Mouse (Mus musculus) kidney, adult 9 months (tissue): ENCODE results near the gene Ano6.

Experiments used
- DNase-seq: peaks from one replicate; pipeline ENCODE4 v3.0.0; 2022

The Ano6 gene

DNA sequence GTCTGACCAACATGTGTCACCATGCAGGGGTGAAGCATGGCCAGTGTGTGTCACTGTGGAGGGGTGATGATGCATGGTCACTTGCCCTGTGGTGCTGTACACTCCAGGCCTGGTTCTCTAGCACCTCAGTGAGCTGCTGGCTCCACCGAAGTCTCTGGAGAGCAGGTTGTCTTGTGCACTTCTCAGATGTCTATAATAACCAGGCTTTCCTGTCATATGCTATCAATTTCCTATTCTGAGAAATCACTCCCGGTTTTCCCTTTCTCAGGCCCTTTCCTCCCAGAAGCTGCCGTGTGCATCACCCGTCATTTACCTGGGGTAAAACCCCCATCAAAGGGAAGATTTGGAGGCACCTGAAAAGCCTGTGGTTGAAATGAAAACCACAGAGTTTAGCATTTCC lies 101.5 kb downstream of the Ano6 start:
- DNase-seq: no peak

DNA sequence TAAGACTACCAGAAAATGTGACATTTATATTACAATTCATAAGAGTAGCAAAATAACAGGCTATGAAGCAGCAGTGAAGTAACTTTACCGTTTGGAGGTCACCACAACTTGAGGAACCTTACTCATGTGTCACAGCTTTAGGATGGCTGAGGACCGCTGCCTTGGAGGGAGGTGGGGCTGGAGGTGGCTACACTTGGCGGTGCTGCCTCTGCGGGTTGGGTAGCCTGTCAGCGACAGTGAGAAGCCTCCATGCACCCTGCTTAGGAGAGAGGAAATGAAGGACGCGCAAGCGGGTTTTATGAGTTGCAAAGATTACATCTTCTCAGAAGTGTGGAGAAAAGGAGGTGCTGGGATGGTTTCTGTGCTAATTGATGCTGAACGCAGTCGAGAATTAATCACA lies 102.3 kb downstream of the Ano6 start:
- DNase-seq: no peak

DNA sequence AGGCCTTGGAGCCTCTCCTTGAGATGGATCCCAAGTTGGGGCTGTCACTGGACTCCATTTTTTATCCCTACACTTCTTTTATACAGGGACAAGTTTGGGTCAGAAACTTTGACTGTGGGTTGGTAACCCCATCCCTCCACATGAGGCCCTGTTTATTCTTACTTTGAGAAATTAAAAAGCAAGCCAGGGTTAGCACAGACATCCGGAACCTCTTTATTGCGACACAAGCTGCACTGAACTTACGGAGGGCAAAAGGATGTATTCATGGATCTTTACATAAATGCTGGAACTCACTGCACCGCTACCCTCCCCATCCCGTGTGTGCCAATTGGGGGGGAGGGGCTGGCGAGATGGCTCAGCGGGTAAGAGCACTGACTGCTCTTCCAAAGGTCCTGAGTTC lies 105.1 kb downstream of the Ano6 start:
- DNase-seq: no peak

DNA sequence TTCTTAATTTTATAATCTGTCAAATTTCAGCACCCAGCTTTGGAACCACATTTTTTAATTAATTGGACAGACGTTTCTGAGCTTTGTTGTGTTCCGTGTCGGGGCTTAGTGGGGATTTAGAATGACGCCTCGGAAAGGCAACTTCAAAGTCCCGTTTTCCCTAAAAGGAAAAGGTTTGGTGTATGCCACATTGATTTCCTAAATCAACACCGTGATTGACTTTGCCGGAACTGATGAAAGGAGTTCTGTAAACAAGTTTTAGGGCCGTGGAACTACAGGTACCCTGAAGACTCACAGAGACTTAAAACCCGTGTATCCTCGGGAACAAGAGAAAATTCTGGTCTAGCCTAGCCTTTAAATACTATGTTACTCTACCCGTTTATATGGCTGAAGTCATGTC lies 107.0 kb downstream of the Ano6 start:
- DNase-seq: no peak

DNA sequence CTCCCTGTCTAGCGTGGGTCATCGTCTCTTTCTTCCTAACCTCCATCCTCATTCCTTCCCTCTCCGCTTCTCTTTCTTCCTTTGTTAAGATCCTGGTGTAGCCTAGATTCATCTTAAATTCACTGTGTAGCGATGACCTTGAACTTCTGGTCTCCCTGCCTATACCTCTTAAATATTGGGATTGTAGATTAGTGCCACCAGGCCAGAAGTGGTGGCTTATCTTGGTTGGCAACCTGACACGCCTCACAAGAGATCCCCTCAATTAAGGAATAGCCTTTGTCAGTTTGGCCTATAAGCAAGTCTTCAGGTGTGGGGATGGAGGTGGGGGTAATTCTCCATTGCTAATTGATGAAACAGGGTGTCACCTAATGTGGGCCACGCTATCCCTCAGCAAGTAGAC lies 107.8 kb downstream of the Ano6 start:
- DNase-seq: no peak

DNA sequence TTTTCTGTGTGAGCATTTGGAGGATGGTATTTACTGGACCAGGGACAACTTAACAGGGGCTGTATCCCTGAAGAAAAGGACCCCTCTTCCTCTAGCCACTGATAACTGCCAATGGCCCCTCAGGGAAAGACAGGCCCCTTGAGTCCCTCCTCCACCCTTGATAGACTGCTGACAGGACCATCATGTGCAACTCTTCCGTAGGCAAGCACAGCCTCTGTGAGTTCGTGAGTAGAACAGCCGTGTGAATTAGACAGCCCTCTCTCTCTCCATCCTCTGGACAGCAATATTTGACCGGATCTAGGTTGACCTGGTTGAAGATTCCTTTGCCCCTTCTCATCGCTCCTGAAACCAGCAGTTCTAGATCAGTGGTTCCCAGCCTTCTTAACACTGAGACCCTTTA lies 111.8 kb downstream of the Ano6 start:
- DNase-seq: no peak

DNA sequence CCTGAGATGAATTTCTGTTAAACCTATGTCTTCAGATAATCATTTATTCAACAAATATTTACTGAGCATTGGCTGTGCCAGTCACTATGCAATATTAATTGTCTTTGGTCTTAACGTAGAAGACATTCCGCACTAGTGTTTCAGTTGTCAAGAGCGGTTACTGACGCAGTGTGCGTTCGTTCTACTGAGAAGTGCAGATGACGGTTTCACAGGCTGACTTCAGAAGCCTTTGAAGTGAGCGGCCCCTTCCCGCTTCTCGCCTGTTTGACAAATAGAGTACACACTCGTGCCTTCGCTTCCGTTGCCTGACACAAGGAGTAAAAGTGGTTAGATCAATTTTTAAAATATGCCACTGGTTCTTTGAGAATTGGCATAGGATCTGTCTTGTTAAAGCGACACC lies 113.6 kb downstream of the Ano6 start:
- DNase-seq: no peak

DNA sequence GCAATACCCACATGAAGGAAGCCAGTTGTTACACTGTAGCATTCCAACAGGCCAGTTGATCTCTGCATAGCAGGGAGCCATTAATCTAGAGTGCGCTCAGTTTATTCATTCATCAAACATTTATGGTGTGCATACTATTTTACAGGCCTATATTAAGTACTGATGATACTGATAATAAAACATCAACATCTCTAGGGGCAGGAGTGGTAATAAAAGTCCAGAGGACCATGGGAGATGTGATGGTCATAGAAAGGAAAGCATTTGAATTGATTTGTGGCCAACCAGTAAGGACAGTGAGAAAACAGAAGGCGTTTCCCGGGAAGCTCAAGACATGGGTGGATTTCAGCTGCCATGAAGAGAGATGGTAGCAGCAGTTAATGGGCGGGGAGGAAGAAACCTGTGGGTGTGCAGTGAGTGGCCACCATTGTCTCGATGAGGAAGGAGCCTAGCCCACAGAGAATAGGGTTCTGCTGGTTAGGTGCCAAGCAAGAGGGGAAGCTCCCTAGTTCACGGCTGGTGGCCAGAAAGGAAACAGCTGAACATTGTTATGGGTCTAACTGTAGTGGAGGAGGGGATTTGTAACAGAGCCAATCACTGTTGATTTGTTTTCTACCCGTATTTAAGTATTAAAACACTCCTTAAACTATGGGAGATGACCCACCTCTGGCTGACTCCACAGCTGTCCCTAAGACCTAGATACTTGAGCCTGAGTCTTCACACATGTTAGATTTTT lies 115.5 kb downstream of the Ano6 start:
- DNase-seq: peak; percentile 76

DNA sequence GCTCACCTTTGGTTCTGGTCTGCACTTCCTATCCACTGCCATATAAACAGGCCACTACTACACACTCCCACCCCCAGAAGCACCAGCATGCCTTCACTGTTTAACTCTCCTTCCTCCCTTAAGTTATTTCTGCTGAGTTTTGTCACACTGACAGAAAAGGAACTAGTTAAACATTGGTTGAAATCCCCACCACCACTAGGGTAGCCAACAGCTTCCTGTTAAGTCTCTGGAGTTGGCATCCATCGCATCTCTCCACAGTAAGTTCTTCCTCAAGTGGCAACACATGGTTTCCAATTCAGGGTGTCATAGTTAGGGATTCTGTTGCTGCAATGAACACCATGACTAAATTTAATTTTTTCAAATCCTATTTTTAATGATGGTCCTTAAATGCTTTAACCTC lies 116.2 kb downstream of the Ano6 start:
- no peak for DNase-seq

DNA sequence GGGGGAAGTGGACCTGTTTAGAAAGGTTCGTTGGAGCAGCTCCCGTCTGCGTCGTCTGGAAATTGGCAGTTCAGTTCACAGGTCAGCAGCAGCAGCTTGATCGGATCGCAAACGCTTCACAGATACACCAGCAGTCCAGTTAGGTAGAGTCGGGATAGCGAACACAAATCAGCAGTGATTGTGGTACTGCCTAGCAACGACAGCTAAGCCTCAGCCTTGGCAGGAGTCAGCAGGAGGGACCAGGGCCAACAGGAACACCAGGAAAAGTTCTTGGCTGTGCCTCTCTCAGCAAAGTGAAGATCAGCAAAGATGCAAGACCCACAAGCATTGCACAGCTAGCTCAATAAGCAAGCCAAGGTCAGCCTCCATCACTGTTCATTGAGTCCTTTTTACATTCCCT lies 116.7 kb downstream of the Ano6 start:
- peak; percentile 42 for DNase-seq

DNA sequence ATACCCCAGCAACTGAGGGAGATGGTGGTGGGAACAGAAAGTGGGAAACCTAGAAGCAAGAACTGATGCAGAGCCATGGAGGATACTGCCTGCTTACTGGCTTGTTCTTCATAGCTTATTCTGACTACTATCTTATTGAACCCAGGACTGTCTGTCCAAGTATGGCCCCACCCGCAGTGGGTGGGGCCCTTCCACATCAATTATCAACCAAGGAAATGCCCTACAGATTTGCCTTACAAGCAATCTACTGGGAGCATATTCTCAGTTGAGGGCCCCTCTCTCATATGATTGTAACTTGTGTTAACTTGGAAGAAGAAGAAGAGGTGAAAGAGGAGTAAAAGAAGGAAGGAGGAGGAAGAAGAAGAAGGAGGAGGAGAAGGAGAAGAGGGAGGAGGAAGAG lies 117.3 kb downstream of the Ano6 start:
- DNase-seq: no peak

DNA sequence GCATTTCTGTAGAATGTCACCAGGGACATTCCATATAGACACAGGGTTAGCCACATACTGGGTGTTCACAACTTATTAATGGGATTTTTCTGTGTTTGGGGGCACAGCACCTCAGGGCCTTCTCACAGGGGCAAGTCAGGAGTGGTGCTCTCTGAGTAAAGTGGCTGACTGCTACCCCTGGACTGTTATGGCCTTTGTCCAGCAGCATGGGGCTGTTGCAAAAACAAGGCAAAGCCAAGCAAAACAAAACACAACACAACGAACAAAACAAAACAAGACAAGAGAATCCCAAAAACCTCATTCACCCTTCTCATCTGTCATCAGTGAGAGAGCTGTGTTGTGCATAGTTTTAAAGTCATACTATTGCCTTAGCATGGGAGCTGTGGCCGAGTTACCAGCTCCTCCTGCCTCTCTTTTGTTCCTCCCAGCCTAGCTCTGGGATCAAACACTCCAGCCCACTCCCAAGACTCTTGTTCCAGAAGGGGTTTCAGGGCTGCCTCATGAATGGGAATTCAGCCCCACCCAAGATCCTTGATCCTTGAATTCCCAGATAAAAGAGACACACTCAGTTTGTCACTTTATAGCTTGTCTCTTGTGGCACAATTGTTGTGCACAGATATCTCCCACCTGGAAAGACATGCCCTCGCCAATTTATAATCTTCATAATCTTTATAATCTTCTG lies 119.6 kb downstream of the Ano6 start:
- no peak for DNase-seq

DNA sequence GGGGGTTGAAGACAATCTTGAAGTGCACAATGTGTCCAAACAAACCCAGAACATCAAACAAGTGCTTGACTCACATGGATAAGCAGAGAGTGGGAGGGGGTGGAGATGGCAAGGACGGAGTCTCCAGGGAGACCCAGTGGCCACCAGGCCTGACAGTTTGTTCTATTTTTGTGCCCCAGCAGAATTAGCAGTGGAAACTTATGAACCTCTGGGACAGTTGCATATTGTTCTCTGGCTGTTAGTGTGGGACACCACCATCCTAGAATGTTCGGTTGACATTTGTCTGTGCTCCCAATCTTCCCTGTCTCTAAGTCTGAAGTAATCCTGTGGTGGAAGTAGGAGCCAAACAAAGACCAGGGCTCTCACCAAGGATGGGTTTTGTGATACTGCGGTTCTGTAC lies 124.3 kb downstream of the Ano6 start:
- no peak for DNase-seq

DNA sequence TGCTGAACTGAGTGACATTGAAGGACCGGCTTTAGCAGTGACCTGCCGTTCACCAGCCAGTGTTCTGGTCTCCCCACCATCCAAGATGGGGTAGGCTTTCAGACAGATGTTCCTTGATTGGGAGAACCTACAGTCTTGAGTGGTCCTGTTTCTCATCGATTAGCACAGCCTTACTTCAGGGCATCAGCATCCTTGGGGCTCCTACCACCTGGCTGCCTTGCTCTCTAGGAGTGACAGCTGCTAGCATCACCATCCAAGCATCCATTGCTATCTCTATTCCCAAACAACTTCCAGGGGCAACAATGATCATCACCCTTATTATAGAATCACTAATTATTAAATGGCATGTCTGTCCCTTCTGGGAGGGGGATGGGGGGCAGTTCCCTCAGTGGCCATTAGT lies 124.8 kb downstream of the Ano6 start:
- no peak for DNase-seq

DNA sequence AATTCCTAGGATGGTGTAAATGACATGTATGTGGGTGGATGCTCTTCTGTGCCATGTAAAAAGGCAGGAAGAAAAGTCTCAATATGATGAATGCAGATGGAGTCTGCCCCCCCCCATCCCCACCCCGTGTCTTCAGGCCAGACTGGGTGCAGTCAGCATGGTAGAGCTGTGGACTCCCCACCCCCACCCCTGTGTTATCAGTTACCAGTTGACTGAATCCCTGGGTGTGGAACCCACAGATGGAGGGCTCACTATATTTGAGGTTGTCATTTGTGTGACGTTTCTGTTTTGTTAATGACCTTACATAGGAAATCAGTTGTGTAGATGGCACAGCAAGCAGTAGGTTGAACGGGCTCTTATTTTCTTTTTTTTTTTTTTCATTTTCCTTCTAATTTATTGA lies 126.7 kb downstream of the Ano6 start:
- no peak for DNase-seq

DNA sequence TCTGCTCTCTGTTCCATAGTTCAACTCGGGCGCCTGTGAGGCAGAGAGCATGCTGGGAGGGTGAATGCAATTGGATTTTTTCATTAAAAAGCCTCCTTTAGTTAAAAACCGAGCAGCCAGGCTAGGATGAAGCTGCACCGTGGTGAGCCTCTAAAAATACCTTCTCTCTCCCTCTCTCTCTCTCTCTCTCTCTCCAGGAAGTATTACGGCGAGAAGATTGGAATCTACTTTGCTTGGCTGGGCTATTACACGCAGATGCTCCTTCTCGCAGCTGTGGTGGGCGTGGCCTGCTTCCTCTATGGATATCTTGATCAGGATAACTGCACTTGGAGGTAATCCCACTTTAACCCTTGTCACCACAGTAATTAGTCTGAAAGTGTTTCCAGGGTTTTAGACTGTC lies 129.4 kb downstream of the Ano6 start:
- DNase-seq: no peak

DNA sequence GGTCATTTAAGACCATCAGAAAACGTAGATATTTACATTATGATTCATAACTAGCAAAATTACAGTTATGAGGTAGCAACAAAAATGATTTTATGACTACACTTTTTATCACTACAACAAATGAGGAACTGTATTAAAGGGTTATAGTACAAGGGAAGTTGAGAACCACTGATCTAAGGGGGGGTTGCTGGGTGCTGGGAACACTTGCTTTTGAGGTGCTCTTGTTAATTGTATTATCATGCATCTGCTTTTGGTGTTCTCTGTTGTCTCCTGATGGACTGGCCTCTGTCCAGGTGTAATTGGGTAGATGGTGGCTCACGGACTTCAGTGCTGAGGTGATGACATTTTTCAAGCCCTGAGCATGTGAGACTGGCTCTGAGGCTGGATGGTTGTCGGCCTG lies 130.4 kb downstream of the Ano6 start:
- DNase-seq: no peak

DNA sequence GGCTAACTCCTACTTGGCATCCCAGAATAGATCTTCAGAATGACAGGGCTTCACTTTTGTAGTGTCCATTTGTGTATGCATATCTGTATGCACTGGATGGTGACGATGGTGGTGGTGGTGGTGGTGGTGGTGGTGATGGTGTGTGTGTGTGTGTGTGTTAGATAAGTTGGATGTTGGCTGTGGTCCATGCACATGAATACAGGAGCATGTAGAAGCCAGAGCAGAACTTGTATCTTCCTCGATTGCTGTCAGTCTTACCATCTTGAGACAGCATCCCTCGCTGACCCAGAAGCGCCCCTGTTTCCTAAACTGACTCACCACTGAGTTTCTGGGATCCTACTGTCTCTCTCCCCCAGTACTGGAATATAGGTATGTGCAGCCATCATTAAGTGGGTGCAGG lies 131.0 kb downstream of the Ano6 start:
- DNase-seq: no peak

DNA sequence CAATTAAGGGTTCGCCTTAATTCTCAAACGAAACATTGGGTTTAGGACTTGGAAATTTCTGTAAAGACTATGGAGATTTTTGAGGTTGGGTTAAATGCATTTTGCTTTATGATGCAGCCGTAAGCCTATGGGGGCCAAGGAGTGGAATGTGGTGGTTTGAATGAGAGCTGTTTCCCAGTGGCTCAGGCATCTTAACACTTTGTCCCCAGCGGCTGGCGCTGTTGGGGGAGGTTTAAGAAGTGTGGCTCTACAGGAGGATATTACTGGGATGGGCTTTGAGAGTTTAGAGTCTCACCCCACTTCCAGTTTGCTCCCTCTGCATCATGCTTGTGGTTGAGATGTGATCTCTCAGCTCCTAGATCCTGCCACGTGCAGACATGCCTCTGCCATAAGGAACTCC lies 131.9 kb downstream of the Ano6 start:
- DNase-seq: no peak

DNA sequence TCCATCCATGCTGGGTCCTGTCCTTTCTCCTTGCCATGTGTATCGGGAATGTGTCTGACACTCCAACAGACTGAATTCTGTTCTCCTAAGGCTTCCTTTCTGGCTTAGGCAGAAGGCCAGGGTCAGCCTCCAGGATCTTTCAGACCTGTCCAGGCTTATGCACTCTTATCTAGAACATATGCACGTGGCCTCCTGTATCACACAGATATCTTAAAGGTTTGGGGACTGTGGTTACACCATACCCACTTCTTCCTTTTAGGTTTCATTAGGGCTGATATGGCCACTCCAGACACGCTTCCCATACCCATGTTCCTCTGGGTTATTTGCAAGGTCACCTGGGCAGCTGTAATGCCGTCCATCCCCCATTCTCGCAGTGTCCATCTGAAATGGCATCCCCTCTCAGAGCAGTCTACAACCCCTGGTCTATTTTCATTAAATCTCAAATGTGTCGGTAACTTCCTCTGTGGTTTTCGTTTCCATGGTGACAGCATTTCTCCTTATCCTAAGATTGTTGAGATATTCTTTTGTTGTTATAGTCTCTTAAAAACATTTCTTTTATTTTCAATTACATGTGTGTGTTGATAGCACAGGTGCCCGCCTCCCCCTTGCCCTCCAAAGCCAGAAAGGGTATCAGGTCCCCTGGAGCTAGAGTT lies 134.8 kb downstream of the Ano6 start:
- DNase-seq: no peak

DNA sequence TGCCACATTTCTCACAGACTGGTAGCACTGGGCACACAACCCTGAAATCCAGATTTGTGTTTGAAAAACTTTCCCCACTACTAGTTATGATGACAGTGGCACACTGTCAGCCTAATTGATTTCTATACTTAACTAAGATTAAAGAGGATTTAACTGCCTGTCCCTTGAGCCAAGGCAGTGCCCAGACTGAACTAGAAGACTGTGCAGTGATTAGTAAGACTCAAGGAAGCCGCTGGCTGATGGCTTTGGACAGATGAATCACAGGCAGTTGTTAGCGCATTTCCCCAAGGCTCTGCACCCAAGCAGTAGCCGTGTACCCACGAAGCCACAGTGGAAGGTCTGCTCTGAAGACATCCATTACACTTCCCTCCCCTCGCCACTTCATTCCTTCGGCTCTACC lies 138.4 kb downstream of the Ano6 start:
- no peak for DNase-seq

DNA sequence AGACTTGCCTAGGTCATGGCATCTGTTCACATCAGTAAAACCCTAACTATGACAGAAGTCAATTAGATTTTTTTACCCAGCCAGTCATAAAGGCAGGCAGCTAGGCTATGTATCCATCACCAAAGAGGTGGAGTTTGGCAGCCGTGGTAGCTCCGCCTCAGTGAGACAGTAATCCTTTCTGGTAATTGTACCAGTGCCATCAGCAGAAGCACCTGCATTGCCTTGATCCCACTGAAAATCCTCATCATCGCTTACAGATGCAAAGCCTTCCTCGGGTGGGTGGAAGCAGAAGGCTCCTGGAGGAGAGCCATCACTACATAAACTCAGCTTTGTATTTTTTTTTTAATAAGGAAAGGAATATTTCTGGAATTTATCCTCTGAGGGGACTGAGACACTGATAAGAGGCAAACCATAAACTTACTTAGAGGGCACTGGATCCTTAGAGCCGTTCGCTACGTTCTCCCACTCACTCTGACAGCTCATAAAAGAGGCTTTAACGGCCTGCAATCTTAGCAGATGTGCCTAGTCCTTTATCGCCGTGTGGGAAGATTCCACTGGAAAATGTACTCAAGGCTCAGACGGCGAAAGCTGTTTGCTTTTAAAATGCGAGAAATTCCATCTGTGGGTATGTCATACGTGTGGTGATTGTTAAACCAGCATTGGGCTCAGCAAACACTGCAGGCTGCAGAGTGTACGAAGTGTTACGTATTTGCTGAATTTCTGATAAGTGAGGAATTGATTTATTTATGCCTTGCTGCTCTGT lies 140.6 kb downstream of the Ano6 start:
- DNase-seq: peak; percentile 15

DNA sequence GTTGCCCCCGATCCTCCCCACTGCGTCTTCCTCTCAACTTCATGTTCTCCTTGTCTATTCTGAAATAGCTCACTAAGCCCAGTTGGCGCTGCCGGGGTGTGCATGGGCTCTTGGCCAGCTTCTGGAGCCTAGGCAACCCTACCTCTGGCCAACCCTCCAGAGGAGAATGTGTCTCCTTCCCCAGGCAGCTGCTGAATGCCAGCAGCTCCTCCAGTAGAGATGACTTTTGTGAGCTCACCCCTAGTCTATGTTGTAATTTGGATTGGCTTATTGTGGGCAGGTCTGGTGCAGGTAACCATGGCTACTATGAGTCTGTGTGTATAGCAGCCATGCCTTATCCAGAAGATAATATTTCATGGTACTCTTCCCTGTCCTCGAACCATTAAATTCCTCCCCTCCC lies 141.7 kb downstream of the Ano6 start:
- peak; percentile 9 for DNase-seq

DNA sequence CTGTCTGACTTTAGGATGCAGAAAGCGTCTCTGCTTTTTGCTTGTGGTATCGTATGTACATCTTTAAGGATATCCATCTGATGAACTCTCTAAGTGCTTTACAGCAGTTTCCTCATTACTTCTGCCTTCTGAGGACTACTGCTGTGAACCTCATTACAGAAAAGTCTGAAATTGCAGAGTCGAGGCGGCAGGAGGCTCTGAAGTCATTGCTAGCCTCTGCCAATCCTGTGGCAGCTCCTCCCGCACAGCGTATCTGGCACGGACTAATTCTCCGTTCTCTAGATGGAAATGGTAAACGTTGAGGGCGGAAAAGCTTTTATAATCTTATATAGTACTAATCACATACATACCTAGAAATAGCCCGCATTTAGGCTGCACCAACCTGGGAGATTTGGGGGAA lies 144.5 kb downstream of the Ano6 start:
- DNase-seq: no peak
